Mouse (Mus musculus): Measurements from ENCODE around the gene Dio1. TPM values are rescaled to one million over a fixed set of nuclear protein-coding genes. Genes with fewer than 3 reads are reported as not detected.
A peak's percentile ranks its signal among the peaks of the same experiment; 100 is the strongest.

Gene Dio1
- polyA plus RNA-seq, 1 experiment from 2014 or later = not detected

DNA sequence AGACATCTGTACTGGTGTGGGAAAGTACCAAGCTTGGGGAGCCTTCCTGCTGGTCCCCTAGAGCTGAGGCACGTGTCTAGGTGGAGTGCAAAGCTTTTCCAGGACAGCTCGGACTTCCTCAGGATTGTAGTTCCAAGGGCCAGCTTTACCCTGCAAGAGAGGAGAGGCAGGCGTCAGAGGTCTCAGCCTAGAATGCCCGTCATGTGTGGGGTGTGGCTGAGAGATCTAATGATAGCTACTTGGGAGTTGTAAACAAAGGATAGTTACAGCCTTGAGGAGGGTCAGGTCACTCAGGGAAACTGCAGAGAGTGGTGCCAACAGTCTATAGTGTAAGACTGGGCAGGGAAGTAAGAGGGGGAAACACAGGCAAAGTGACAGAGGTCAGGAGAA is 14.7 kb downstream of the Dio1 start:
- no peak overlapping the region for H3K4me3 ChIP-seq
- 39% methylated on average over 4 of the region's 4 CpGs for WGBS
- H3K36me3 ChIP-seq = no peaks in the 10 kb centered on the region
- DNase-seq (ENCODE audit: low spot score) = no peak
- peaks cover 6% of the 10 kb centered on the region for H3K4me1 ChIP-seq
- H3K27me3 ChIP-seq (ENCODE audit: low read depth, poor library complexity, severe bottlenecking) = no peaks in the 10 kb centered on the region
- H3K27ac ChIP-seq = no peak overlapping the region
- H3K9me3 ChIP-seq (replicated peaks) = no peaks in the 10 kb centered on the region

DNA sequence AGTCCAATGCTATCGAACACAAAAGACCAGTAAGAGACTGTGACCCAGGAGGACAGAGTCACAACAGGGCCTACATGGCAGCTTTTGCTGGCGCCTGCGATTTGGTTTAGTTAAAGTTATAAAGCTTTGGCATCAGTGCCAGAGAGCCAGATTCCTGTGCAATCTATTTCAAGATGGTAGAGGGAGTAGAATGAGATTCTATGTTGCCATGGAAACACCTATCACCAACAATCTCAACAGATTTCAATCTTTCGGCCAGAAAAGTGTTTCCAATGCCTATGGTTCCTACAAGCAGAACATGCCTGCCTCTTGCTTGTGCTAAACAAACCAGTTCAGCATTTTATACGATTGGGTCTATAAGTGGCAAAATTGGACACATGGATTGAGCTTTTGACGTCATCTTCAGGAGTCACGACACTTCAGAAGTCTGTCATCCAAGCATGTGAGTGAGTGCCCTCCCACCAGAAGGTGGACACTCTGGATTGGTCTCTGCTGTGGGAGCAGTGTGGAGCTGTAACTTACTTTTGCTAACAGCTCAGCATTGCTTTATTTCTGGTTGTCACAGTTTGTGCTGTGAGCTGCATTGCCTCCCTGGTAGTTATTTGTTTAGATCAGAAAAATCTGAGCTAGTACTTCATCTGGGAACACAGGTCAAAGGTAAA is 15.2 kb downstream of the Dio1 start:
- Histone ChIP-seq H3K36me3 (no peaks in the 10 kb centered on the region), H3K4me1 (peaks cover 6% of the 10 kb centered on the region), H3K27me3 (ENCODE audit: low read depth, poor library complexity, severe bottlenecking) (no peaks in the 10 kb centered on the region), H3K9me3 (replicated peaks) (no peaks in the 10 kb centered on the region), H3K4me3 (no peak overlapping the region), H3K27ac (no peak overlapping the region)
- no peak for DNase-seq (ENCODE audit: low spot score)
- WGBS = 94% methylated on average over 7 of the region's 7 CpGs

DNA sequence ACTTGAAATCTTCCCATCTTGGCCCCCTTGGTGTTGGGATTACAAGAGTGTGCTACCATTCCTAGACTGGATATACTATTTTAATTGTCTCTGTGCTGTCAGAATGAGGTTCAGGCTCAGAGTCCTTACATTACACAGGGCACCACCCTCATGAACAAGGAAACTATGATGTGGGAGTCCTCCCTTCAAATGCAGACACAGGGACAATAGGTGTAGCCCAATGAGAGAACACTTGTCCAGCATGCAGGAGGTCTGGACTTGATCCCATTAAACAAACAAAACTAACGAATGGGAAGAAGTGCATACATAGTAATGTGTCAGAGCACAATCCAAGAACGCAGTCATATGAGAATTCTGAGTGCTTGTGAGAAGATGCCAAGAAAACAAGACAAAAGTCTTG is 19.5 kb downstream of the Dio1 start:
- 94% methylated on average over 2 of the region's 2 CpGs for WGBS
- Histone ChIP-seq H3K27me3 (ENCODE audit: low read depth, poor library complexity, severe bottlenecking) (no peaks in the 10 kb centered on the region), H3K36me3 (no peaks in the 10 kb centered on the region), H3K4me1 (peaks cover 6% of the 10 kb centered on the region), H3K4me3 (no peak overlapping the region), H3K27ac (no peak overlapping the region), H3K9me3 (replicated peaks) (no peaks in the 10 kb centered on the region)
- no peak for DNase-seq (ENCODE audit: low spot score)

DNA sequence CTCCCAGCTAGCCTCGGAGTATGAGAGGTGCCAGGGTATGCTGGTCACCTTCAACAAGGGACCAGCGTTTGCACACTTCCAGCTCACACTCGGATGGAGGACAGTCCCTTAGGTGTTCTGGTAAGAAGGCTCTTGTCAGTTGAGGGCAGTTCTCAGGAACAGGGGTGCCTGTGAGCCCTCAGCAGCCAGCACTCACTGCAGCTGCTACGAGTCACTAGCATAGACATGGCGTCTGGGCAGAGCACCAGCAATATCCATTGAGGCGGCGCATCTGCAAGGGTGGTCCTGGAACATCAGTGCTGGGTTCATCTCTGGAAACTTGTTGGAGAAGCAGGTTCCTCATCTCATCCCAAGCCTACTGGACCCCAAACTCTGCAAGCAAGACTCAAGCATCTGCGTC is 20.6 kb downstream of the Dio1 start:
- Histone ChIP-seq H3K27ac (no peak overlapping the region), H3K36me3 (no peaks in the 10 kb centered on the region), H3K4me3 (no peak overlapping the region), H3K9me3 (replicated peaks) (no peaks in the 10 kb centered on the region), H3K27me3 (ENCODE audit: low read depth, poor library complexity, severe bottlenecking) (no peaks in the 10 kb centered on the region), H3K4me1 (peaks cover 6% of the 10 kb centered on the region)
- WGBS = 94% methylated on average over 8 of the region's 8 CpGs
- no peak for DNase-seq (ENCODE audit: low spot score)

DNA sequence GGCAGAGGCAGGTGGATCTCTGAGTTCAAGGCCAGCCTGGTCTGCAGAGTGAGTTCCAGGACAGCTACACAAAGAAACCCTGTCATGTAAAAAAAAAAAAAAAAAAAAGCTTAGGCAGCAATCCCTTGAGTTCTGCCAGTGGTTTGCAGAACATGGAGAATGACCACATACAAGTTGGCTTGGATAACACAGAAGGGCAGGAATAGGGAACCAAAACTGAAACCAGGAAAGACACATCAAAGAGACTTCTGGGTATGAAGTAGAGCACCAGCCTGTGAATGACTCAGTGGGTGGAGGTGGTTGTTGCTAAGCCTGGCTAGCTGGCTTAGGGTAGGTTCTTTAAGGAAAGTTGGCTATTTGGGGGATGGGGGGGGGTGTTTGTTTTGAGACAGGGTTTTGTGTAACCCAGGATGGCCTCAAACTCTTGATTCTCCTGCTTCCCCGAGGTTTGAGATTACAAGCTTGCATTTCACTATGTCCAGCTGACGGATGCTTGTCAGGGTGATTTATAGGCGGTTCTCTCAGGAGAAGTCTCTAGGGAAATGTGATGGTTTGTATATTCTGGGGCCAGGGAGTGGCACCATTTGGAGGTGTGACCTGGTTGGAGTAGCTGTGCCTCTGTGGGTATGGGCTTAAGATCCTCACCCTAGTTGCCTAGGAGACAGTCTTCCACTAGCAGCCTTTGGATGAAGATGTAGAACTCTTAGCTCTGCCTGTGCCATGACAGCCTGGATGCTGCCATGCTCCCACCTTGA is 21.3 kb downstream of the Dio1 start:
- H3K9me3 ChIP-seq (replicated peaks) = no peaks in the 10 kb centered on the region
- H3K4me1 ChIP-seq = peaks cover 6% of the 10 kb centered on the region
- no peak overlapping the region for H3K4me3 ChIP-seq
- no peaks in the 10 kb centered on the region for H3K27me3 ChIP-seq (ENCODE audit: low read depth, poor library complexity, severe bottlenecking)
- H3K36me3 ChIP-seq = peaks cover 6% of the 10 kb centered on the region; the same call in 1 of the 2 replicates
- 71% methylated on average over 3 of the region's 3 CpGs for WGBS
- no peak for DNase-seq (ENCODE audit: low spot score)
- no peak overlapping the region for H3K27ac ChIP-seq

DNA sequence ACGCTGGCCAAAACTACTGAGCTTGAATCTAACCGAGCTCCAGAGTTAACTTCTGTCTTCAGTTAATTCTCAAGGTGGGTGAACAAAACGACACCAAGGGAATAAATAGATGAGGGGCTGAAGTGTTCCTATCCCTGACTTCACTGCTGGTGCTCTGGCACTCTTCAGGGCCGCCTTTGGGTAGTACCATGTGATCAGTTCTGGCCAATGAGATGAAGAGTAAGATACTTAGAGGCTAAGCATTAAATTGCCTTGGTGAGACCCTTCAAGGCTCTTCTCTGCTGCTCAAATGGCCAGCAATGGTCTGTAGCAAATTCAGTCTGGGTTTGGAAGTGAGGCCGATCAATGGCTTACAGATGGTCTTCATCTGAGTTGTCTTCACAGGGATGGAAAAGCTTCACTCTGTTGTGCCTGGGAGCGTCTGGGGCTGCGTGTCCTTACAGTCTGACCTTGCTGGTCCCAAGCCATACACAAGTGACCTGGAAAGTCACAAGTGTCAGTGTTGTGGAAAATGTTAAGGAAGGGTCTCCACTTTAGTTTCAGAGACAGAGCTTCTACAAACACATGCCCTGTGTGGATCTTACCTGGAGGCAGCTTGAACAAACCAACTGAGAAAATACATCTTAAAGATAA is 26.0 kb downstream of the Dio1 start:
- WGBS = 78% methylated on average over 7 of the region's 7 CpGs
- H3K27ac ChIP-seq = no peak overlapping the region
- peaks cover 14% of the 10 kb centered on the region for H3K36me3 ChIP-seq
- no peaks in the 10 kb centered on the region for H3K27me3 ChIP-seq (ENCODE audit: low read depth, poor library complexity, severe bottlenecking)
- H3K4me3 ChIP-seq = no peak overlapping the region
- no peaks in the 10 kb centered on the region for H3K9me3 ChIP-seq (replicated peaks)
- H3K4me1 ChIP-seq = no peaks in the 10 kb centered on the region
- no peak for DNase-seq (ENCODE audit: low spot score)

DNA sequence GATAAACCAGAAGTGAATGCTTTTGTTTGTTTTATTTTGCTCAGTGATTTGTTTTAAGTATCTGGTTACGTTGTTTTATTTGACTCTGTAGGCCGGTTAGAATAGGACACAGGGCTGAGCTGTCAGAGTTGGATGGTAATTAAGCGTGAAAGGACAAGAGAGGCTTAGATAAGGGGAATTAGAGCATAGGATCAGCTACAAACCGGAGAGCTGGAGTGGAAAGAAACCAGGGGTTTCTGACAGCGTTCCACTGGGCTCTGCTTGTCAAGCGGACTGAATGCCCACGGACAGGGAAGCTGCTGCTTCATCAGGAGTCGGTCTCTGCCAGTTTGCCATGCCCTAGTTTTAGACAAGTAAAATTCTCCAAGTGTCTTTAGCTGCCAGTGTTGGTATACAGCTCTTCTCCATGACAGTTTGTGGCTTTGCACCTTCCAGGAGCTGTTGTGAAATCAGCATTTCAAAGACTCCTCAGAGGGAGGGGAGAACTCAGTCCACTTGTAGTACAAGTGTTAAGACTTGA is 28.7 kb downstream of the Dio1 start:
- H3K36me3 ChIP-seq = peaks cover 18% of the 10 kb centered on the region
- H3K27ac ChIP-seq = no peak overlapping the region
- H3K4me1 ChIP-seq = no peaks in the 10 kb centered on the region; the same call in 1 of the 2 replicates
- no peaks in the 10 kb centered on the region for H3K9me3 ChIP-seq (replicated peaks)
- no peaks in the 10 kb centered on the region for H3K27me3 ChIP-seq (ENCODE audit: low read depth, poor library complexity, severe bottlenecking)
- no peak for DNase-seq (ENCODE audit: low spot score)
- no peak overlapping the region for H3K4me3 ChIP-seq
- WGBS = 19% methylated on average over 8 of the region's 8 CpGs

DNA sequence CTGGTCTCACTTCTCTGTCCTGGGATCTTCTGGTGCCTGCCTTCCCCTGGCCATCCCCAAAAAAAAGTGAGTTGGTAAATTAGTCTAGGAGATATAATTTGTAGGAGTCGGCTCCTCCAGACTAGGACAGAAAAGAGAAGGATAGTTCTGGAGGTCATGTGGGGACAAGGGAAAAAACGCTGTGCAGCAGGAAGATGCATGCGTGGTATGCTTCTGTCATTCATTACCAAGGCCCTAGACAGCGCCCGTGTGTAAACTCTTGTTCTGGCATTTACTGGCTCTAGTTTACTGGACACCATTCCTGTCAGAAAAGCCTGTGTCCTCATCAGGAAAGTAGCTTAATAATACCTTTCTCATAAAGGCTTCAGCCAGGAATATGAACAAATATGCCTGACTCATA is 32.5 kb downstream of the Dio1 start:
- 87% methylated on average over 5 of the region's 5 CpGs for WGBS

DNA sequence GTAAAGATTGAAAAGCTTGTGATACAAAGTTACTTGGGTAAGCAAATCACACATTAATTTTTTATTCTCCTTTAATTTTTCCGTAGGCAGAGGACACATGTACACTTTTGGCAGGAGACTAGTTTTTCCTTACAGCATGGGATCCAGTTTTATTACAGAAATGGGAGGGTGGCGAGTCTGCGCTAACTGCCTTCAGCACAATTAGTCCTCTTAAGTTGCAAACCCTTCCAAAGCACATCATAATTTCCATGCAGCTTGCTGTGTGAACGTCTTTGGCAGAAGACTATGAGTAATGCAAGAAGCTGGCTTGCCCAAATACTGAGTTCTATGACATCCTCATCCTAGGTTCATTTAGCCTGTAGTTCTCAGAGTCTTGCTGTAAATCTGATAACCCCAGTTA is 33.3 kb downstream of the Dio1 start:
- Histone ChIP-seq H3K9me3 (replicated peaks) (no peaks in the 10 kb centered on the region), H3K27ac (no peak overlapping the region), H3K4me1 (peaks cover 5% of the 10 kb centered on the region; the same call in 1 of the 2 replicates), H3K36me3 (peaks cover 9% of the 10 kb centered on the region; the same call in 1 of the 2 replicates), H3K4me3 (no peak overlapping the region), H3K27me3 (ENCODE audit: low read depth, poor library complexity, severe bottlenecking) (no peaks in the 10 kb centered on the region)
- no peak for DNase-seq (ENCODE audit: low spot score)
- WGBS = 88% methylated on average over 4 of the region's 4 CpGs

More for the DNA sequence above, 32.5 kb downstream of the Dio1 start:
- Histone ChIP-seq H3K9me3 (replicated peaks) (no peaks in the 10 kb centered on the region), H3K4me1 (peaks cover 5% of the 10 kb centered on the region; the same call in 1 of the 2 replicates), H3K27ac (no peak overlapping the region), H3K36me3 (peaks cover 9% of the 10 kb centered on the region; the same call in 1 of the 2 replicates), H3K4me3 (no peak overlapping the region), H3K27me3 (ENCODE audit: low read depth, poor library complexity, severe bottlenecking) (no peaks in the 10 kb centered on the region)
- no peak for DNase-seq (ENCODE audit: low spot score)

DNA sequence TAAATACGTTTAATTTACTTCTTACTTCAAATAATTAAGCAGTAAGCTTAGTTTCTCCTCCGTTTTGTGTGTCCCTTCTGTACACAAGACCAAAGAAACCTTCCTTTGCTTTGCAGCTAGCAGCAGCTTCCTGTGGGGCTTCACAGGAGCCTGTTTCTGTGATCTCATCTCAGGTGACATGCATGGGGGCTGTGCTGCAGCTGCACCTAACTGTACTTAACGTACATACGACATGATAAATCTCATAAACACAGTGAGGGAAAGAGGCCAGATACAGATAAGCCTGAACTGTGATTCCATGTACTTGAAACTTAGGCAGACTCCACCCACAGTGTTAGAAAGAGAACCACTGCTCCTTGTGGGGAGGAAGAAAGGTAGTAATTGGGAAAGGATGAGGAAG is 47.0 kb downstream of the Dio1 start:
- H3K36me3 ChIP-seq = peaks cover 9% of the 10 kb centered on the region
- H3K4me3 ChIP-seq = no peak overlapping the region
- 73% methylated on average over 4 of the region's 4 CpGs for WGBS
- H3K27me3 ChIP-seq (ENCODE audit: low read depth, poor library complexity, severe bottlenecking) = no peaks in the 10 kb centered on the region
- no peak overlapping the region for H3K27ac ChIP-seq
- 0 out of 2 replicates have a peak, but pooled peaks cover 2% of the 10 kb centered on the region for H3K9me3 ChIP-seq (replicated peaks)
- DNase-seq (ENCODE audit: low spot score) = no peak
- no peaks in the 10 kb centered on the region; the same call in 1 of the 2 replicates for H3K4me1 ChIP-seq

DNA sequence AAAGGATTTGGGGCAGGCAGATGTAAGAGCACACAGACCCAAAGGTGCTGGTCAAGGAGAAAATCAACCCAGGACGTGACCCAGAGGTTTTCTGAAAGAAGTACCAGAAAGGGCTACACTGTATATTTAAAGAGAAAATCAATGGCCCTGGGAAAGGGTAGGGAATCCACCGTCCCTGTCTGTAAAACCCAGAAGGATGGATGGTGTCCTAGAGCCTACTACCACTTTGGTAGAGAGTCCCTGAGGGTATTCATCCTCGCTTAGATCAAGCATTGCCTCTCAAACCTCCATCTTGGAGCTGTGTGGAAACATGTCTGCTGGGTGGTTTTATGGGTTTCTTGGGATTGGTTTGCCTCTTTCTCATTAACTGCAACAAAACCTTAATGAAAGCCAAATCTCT is 52.6 kb downstream of the Dio1 start:
- DNase-seq (ENCODE audit: low spot score) = no peak
- H3K4me3 ChIP-seq = peak overlapping the region; percentile 66
- no peaks in the 10 kb centered on the region for H3K36me3 ChIP-seq
- H3K9me3 ChIP-seq (replicated peaks) = no peaks in the 10 kb centered on the region
- H3K27me3 ChIP-seq (ENCODE audit: low read depth, poor library complexity, severe bottlenecking) = no peaks in the 10 kb centered on the region
- 16% methylated on average over 3 of the region's 3 CpGs for WGBS
- peak overlapping the region; percentile 96 for H3K27ac ChIP-seq
- peaks cover 33% of the 10 kb centered on the region for H3K4me1 ChIP-seq

DNA sequence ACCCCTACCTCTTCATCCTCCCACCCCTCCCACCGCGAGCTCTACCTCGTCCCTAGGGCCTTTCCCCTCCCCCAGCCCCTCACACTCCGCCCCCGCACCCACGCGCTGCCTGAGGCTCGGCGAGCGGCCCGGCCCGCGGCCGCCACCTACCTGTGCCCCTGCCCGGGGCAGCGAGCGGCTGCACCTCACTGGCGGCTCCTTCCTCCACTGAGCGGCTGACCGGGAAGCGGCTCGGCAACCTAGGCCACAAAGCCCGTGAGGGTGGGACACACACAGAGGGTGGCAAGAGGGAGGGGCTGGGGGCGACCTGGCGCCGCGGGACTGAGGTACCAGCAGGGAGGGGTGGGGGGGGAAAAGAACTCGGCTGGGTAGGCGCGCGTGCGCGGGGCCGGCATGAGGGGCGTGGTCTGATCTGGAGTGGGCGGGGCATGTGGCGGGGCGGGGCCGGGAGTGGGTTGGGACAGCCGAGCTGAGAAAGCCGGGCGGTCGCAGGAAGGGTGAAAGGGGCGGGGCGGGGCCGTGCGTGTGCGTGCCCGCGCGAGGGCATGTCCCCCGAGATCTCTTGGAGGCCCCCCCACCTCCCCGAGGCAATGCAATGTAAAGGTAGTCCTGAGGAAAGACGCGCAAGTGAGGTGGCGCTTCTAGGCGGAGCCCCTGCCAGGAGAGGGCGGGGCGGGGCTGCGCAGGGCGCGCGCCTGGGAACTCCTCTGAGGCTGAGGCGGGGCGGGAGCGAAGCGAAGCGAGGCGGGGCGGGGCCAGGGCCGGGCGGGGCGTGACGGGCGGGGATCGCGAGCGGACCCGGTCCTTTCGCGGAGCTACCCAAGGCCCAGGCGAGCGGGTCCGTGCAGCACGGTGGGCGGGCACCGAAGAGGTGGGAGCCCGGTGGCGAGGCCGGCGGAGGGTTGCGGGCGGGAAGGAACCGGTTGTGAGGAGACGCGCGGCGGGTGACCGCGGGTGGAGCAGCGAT is 53.6 kb downstream of the Dio1 start, which contains the start of the genes Lrrc42 and Hspb11:
Gene Lrrc42, minus strand, starts transcription at position 408 of the 967 bp plus-strand sequence.
Gene Hspb11, plus strand, starts transcription at position 469 of the 967 bp plus-strand sequence.
- Histone ChIP-seq H3K9me3 (replicated peaks) (no peaks in the 10 kb centered on the region), H3K27ac (peak within 1 kb of the TSS; percentile 96), H3K4me3 (peak within 1 kb of the TSS; percentile 66), H3K27me3 (ENCODE audit: low read depth, poor library complexity, severe bottlenecking) (no peaks in the 10 kb centered on the region), H3K4me1 (peaks cover 38% of the 10 kb centered on the region), H3K36me3 (no peaks in the 10 kb centered on the region)
- peak; percentile 100 for DNase-seq (ENCODE audit: low spot score)
- under 1% methylated on average over 97 of the region's 101 CpGs for WGBS

Measured in limb, embryonic 10.5 days (tissue).